Mouse (Mus musculus) hindbrain, embryonic 16.5 days (tissue): Measurements from ENCODE around the gene Fbxl8. TPM values are rescaled to one million over a fixed set of nuclear protein-coding genes. Genes with fewer than 3 reads are reported as not detected.
"Not testable (repeated sequence)": the region's sequence is repeated elsewhere in the genome, so short reads cannot be mapped to it uniquely, and the experiment has no call there.

Source experiments
- ATAC-seq: fragments of 200-750 bp; cut with Nextera tagmentation; 2 replicates; pipeline ENCODE4 v1.8.0; 2017; ENCODE audit warnings: moderate TSS enrichment, moderate library complexity
- H3K27ac ChIP-seq: fragments of 300-500 bp; sonication (generic); 2 replicates; pipeline ENCODE4 v1.5.1; 2014; ENCODE audit warnings: low read depth, mild to moderate bottlenecking, control low read depth, low read length, moderate library complexity
- H3K27me3 ChIP-seq: fragments of 300-500 bp; sonication (generic); replicated peaks from 2 replicates; pipeline ENCODE4 v1.6.1; 2014; ENCODE audit warnings: low read length; ENCODE audit not compliant: control insufficient read depth, insufficient read depth
- H3K36me3 ChIP-seq: fragments of 300-500 bp; sonication (generic); 2 replicates; pipeline ENCODE4 v1.6.1; 2014; ENCODE audit warnings: mild to moderate bottlenecking, low read length, moderate library complexity, mixed read lengths; ENCODE audit not compliant: control insufficient read depth, insufficient read depth
- H3K4me1 ChIP-seq: fragments of 300-500 bp; sonication (generic); 2 replicates; pipeline ENCODE4 v1.6.1; 2014; ENCODE audit warnings: low read depth, low read length; ENCODE audit not compliant: control insufficient read depth, insufficient read depth
- H3K4me2 ChIP-seq: fragments of 300-500 bp; sonication (generic); 2 replicates; pipeline ENCODE4 v1.6.1; 2014; ENCODE audit warnings: mild to moderate bottlenecking, low read length, control low read depth, moderate library complexity
- H3K4me3 ChIP-seq: fragments of 300-500 bp; sonication (generic); 2 replicates; pipeline ENCODE4 v1.5.1; 2014; ENCODE audit warnings: mild to moderate bottlenecking, low read length, control low read depth, moderate library complexity
- H3K9ac ChIP-seq: fragments of 300-500 bp; sonication (generic); 2 replicates; pipeline ENCODE4 v1.6.1; 2014; ENCODE audit warnings: low read depth, mild to moderate bottlenecking, control low read depth, low read length, moderate library complexity
- H3K9me3 ChIP-seq: fragments of 300-500 bp; sonication (generic); 2 replicates; pipeline ENCODE4 v1.6.1; 2014; ENCODE audit warnings: mild to moderate bottlenecking, low read length, moderate library complexity; ENCODE audit not compliant: control insufficient read depth
- WGBS: fragments of 180-500 bp; shearing (Covaris S2); extraction: QIAGEN DNeasy Blood & Tissue Kit; methylation state at CpG from one replicate; pipeline ENCODE4 v1.1.7; 2014; 5-methylcytosine and 5-hydroxymethylcytosine counted together
- polyA plus RNA-seq: library from polyadenylated mRNA; unstranded; fragments of >200 nt; fragmentation: Nextera tagmentation; extraction: Ambion mirVana; gene quantifications from 2 replicates; pipeline ENCODE4 v1.2.1, GENCODE M21; 2015

Fbxl8 gene
- 2.1 and 2.4 TPM in 2 replicates for polyA plus RNA-seq

DNA sequence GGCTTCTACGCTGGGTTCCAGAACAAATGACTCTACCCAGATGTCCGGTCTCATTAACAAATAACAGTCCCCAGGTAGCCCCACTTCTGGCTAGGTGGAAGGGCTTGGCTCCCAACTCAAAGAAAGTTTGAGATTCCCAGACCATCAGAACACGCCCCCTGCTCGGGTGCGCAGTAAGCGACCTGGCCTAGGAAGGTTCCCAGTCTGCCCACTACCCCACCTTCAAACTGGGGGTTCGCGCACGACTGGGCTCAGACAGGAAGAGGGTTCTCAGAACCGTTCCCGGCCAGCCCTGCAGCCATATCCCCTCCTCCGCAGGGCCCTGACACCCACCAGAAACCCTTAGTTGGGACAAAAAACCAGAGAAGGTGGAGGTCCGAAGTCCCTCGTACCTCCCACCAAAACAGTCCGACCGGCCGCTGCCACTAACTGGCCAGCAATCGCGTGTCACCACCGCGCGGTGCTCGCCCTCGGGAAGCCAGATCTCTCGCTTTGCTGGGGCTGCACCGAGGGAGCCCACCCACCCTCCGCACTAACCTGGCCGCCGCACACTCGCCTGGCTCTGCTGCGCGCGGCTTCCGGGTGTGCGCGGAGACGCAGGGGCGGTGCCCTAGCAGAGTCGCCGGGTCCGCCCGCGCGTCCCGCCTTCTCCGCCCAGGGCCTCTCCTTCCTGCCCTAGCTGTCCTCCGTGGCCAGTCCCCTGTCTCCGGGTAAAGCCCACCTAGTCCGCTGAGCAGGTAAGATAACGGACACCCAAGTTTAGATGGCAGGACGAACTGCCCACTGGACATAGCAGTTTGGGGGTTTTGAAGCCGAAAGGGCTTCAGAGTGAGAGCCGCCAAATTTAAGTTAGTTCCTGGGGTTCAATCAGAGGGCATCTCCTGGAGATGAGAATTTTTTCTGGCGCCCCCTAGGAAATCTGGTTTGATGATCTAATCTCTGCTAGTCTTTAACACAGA is at the start of gene Fbxl8, which contains the start of gene Tradd:
TSS of gene Fbxl8 (plus strand) at position 625 of the 959 bp plus-strand sequence.
TSS of gene Tradd (minus strand) at position 586 of the 959 bp plus-strand sequence.
- H3K36me3 ChIP-seq: no peaks in the 10 kb centered on the region
- no peak within 1 kb of the TSS for H3K27ac ChIP-seq
- peaks cover 26% of the 10 kb centered on the region for H3K4me1 ChIP-seq
- H3K4me2 ChIP-seq: peak within 1 kb of the TSS; percentile 90
- peaks cover 36% of the 10 kb centered on the region for H3K27me3 ChIP-seq
- peak within 1 kb of the TSS; percentile 71 for H3K9ac ChIP-seq
- peak within 1 kb of the TSS; percentile 68 for H3K4me3 ChIP-seq
- peak; percentile 7; the same call in 1 of the 2 replicates for ATAC-seq
- WGBS: under 1% methylated on average over 46 of the region's 54 CpGs
- H3K9me3 ChIP-seq: no peaks in the 10 kb centered on the region; the same call in 1 of the 2 replicates

DNA sequence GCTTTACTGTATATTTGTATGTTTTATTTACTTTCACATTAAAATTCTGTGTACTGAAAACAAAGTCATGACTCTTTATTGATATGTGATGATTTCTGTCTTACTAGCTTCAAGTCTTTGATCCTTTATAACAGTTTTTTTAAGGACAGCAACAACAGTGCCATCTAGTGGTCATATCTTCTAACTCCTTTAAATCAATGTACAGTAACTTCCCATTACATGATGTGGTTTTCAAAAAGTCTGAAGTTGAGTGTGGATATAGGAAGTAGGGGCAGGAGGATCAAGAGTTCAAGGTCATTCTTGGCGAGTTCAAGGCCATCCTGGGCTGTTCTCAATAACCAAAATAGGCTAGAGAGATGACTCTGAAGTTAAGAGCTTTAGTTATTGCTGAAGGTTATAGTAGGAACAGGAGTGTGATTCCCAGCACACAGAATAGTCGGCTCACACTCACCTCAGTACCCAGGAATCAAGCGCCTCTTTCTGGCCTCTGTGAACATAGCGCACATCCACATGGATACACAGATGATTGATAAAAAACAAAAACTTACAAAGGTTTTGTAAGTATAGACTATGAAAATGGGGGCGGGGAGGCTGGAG is 46.4 kb upstream of the Fbxl8 start:
- Histone ChIP-seq H3K4me2 (no peak overlapping the region), H3K36me3 (no peaks in the 10 kb centered on the region), H3K27ac (no peak overlapping the region), H3K27me3 (no peaks in the 10 kb centered on the region), H3K4me1 (no peaks in the 10 kb centered on the region), H3K9me3 (no peaks in the 10 kb centered on the region), H3K4me3 (no peak overlapping the region), H3K9ac (no peak overlapping the region)
- WGBS: 82% methylated on average over 5 of the region's 5 CpGs
- 0 out of 2 replicates have a peak, but pooled peaks have one; percentile 14 for ATAC-seq

DNA sequence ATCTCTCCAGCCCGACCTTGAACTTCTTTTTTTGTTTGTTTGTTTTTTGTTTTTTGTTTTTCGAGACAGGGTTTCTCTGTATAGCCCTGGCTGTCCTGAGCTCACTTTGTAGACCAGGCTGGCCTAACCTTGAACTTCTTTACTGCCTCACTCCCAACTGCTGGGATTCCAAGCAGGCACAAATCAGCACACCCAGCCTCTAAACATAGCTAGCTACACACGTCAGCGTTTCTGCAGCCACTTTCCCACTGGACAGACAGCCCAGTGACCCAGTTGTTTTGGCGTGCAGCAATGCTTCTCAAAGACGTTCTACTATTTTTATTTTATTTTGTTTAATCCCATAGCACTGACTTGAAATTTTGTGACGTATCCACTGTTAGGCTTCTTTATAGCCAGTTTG is 40.6 kb upstream of the Fbxl8 start:
- no peaks in the 10 kb centered on the region for H3K36me3 ChIP-seq
- H3K9ac ChIP-seq: no peak overlapping the region
- WGBS: 80% methylated on average over 7 of the region's 7 CpGs
- no peak overlapping the region for H3K27ac ChIP-seq
- H3K4me1 ChIP-seq: peaks cover 18% of the 10 kb centered on the region
- H3K27me3 ChIP-seq: no peaks in the 10 kb centered on the region
- ATAC-seq: no peak
- H3K4me2 ChIP-seq: no peak overlapping the region; the same call in 1 of the 2 replicates
- H3K9me3 ChIP-seq: no peaks in the 10 kb centered on the region
- no peak overlapping the region for H3K4me3 ChIP-seq

DNA sequence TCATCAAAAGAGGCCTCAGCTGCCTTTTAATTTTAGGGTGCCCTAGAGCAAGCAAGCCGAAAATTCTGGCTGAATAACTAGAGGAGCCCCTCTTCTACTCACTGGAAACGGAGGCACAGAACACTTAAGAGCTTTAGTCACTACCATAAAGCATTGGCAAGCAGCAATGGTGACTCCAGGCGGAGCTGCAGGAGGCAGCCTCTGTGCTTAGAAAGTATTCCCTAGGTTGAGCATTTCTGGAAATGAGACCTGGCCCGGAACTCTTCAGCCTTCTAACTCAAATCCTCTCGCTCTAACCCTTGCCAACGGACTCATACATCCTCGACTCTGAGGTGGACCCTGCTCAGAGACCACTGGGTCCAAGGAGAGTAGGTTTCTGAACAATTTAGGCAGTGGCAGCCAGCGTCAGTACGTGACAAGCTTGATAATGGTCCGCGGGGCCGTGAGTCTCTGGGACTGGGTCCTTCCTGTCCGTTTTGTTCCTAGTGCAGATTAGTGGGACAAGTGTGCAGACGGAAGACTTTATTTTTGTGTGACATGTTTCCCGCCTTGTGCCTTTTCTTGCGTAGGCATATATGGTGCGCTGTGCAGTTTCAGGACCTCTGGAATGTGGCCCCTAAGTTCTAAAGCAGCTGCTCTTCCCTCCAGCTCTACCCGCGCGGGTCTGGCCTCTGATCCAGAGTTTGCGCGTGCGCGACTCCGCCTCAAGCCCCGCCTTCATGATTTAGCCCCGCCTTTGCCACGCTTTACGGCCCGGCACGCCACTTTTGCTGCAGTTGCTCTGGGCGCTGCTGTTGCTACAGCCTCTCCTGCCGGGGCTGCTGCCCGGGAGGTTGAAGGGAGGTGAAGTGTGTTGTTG is 39.8 kb upstream of the Fbxl8 start, which contains the start of gene D230025D16Rik:
TSS of gene D230025D16Rik (plus strand) at position 733 of the 859 bp plus-strand sequence.
- Histone ChIP-seq H3K4me3 (peak within 1 kb of the TSS; percentile 99), H3K9ac (peak within 1 kb of the TSS; percentile 95), H3K4me2 (peak within 1 kb of the TSS; percentile 94), H3K4me1 (peaks cover 18% of the 10 kb centered on the region), H3K36me3 (no peaks in the 10 kb centered on the region), H3K27ac (peak within 1 kb of the TSS; percentile 85), H3K27me3 (no peaks in the 10 kb centered on the region), H3K9me3 (no peaks in the 10 kb centered on the region)
- 2% methylated on average over 34 of the region's 34 CpGs for WGBS
- ATAC-seq: peak; percentile 96

DNA sequence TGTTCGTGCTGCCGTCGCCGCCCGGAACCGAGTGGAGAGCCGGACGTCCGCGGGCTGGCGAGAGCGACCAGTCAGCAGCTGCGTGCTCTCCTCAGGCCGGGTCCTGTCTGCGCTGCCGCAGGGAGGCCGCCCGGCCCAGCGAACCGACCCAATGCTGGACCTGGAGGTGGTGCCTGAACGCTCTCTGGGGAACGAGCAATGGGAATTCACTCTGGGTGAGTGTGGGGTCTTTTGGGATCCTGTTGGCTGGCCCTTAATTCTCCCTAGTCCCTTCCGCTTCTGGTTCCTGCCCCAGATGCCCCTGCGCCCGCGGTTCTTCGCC is 39.2 kb upstream of the Fbxl8 start:
- H3K9ac ChIP-seq: peak overlapping the region; percentile 95
- peaks cover 18% of the 10 kb centered on the region for H3K4me1 ChIP-seq
- H3K36me3 ChIP-seq: no peaks in the 10 kb centered on the region
- H3K27ac ChIP-seq: peak overlapping the region; percentile 80; the same call in 1 of the 2 replicates
- ATAC-seq: no peak
- WGBS: 0% methylated on average over 27 of the region's 27 CpGs
- peak overlapping the region; percentile 99 for H3K4me3 ChIP-seq
- no peaks in the 10 kb centered on the region for H3K9me3 ChIP-seq
- H3K4me2 ChIP-seq: peak overlapping the region; percentile 94
- H3K27me3 ChIP-seq: no peaks in the 10 kb centered on the region

DNA sequence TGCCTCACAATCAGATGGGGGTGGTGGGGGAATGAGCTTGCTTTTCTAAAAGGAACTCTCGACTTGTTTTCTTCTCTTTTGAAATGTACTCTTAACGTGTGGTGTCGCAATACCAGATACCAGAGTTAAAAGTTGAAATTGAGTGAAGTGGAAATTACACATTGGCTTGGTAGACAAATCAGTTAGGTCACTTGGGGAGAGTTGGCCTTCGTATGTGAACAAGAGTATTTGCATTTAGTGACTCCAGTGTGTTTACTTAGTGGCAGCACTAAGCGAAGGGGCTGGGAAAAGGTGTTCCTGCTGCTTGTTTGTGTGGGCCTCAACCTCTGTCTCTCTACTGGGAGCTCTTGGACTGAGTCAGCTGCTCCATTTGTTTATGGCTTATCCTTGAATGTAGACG is 38.5 kb upstream of the Fbxl8 start:
- Histone ChIP-seq H3K4me2 (peak overlapping the region; percentile 94), H3K27ac (no peak overlapping the region), H3K9me3 (no peaks in the 10 kb centered on the region), H3K36me3 (no peaks in the 10 kb centered on the region), H3K9ac (peak overlapping the region; percentile 95), H3K27me3 (no peaks in the 10 kb centered on the region), H3K4me3 (peak overlapping the region; percentile 99), H3K4me1 (peaks cover 18% of the 10 kb centered on the region)
- ATAC-seq: no peak
- WGBS: 31% methylated on average over 6 of the region's 6 CpGs

DNA sequence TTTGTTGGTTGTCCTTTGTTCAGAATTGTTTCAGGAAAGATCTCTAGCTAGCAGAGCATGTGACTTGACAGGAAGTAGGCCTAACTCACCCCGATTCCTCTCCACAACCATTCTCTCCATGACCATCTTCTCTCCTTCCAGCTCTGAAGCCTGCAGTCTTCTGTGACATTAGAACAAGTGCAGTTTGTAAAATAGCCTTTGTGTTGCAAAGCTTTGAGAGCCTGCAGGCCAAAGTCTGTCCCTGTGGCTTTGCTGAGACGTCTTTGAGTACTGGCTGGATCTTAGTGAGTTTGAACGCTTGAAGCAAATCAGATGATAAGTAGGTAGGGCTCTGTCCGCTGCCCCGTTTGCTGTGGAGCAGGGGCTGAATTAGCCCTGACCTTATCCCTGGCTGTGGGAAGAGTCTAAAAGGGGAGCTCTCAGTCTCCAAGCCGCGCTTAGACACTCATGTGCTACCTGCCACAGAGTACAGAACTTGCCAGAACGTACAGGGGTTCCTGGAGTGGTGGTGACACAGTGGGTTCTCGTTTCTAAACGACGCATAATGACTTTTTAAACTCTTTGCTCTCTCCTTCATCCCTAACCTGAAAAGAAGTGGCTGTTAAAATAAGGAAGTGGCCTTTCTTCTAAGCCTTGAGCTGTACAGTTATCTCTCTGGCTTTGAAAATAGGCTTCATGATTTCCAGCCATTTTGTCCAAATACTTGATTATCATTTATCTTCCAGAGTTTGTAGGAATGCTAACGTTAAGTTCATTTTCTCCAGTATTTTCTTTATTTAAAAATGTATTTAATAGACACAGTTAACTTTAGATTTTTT is 32.7 kb upstream of the Fbxl8 start:
- Histone ChIP-seq H3K27ac (no peak overlapping the region), H3K9ac (no peak overlapping the region), H3K36me3 (0 out of 2 replicates have a peak, but pooled peaks cover 6% of the 10 kb centered on the region), H3K9me3 (no peaks in the 10 kb centered on the region), H3K4me3 (no peak overlapping the region), H3K4me2 (no peak overlapping the region), H3K4me1 (peaks cover 3% of the 10 kb centered on the region; the same call in 1 of the 2 replicates), H3K27me3 (no peaks in the 10 kb centered on the region)
- 85% methylated on average over 12 of the region's 12 CpGs for WGBS
- ATAC-seq: no peak

DNA sequence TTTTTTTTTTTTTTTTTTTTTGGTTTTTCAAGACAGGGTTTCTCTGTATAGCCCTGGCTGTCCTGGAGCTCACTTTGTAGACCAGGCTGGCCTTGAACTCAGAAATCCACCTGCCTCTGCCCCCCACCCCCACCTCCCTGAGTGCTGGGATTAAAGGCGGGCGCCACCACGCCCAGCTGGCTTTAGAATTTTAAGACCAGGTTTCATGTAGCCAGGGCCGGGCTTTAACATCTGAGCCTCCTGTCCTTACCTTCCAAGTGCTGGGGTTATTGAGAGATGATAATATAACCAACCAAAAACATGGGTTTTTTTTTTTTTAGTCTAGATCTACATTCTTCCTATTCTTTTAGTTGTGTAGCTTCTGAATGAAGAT is 32.1 kb upstream of the Fbxl8 start:
- H3K4me2 ChIP-seq, H3K27ac ChIP-seq, ATAC-seq, H3K36me3 ChIP-seq, H3K4me1 ChIP-seq, H3K9me3 ChIP-seq, H3K27me3 ChIP-seq, H3K9ac ChIP-seq, H3K4me3 ChIP-seq: not testable (repeated sequence)
- 93% methylated on average over 4 of the region's 4 CpGs for WGBS
